Mouse (Mus musculus) MEL (cell line): Measurements from ENCODE around the gene Atp10b.

Experiments
- CHD2 ChIP-seq: IDR thresholded peaks from 2 replicates; pipeline ENCODE4 v1.6.1; 2011; ENCODE audit warnings: low read length, improper control_type of control experiment
- CTCF ChIP-seq, 3 experiments: IDR thresholded peaks in 2 of 3; conservative IDR thresholded peaks in 1 of 3; 2 replicates each; pipeline ENCODE4 v1.5.1; 2011 to 2012; ENCODE audit warnings: low read length in 3 of 3, low read depth in 2 of 3, mild to moderate bottlenecking in 2 of 3, improper control_type of control experiment in 1 of 3, inconsistent platforms in 1 of 3, mixed read lengths in 1 of 3, moderate library complexity in 1 of 3; ENCODE audit not compliant: control insufficient read depth in 1 of 3, insufficient read depth in 1 of 3, poor library complexity in 1 of 3, severe bottlenecking in 1 of 3
- EP300 ChIP-seq, 2 experiments: IDR thresholded peaks; 2 replicates each; pipeline ENCODE4 v1.6.1; 2011; ENCODE audit warnings: improper control_type of control experiment in 2 of 2, low read length in 2 of 2, low read depth in 1 of 2, mild to moderate bottlenecking in 1 of 2
- GATA1 ChIP-seq: IDR thresholded peaks from 2 replicates; pipeline ENCODE4 v1.6.1; 2011; ENCODE audit warnings: low read depth, low read length, improper control_type of control experiment
- KAT2A ChIP-seq: conservative IDR thresholded peaks from 2 replicates; pipeline ENCODE4 v1.6.1; 2012; ENCODE audit warnings: low read depth, low read length, improper control_type of control experiment, inconsistent platforms
- MYC ChIP-seq: IDR thresholded peaks from 2 replicates; pipeline ENCODE4 v1.6.1; 2011; ENCODE audit warnings: low read depth, mild to moderate bottlenecking, low read length, improper control_type of control experiment, moderate library complexity
- POLR2A ChIP-seq, 2 experiments: IDR thresholded peaks; 2 replicates each; pipeline ENCODE4 v1.6.1; 2011 to 2012; ENCODE audit warnings: low read length in 2 of 2, mild to moderate bottlenecking in 2 of 2, control low read depth in 1 of 2, improper control_type of control experiment in 1 of 2, low read depth in 1 of 2, moderate library complexity in 1 of 2; ENCODE audit not compliant: control insufficient read depth in 1 of 2, insufficient read depth in 1 of 2, poor library complexity in 1 of 2
- POLR2AphosphoS5 ChIP-seq: IDR thresholded peaks from 2 replicates; pipeline ENCODE4 v1.6.1; 2012; ENCODE audit warnings: low read depth, borderline replicate concordance, mild to moderate bottlenecking, inconsistent platforms, low read length, moderate library complexity, mixed read lengths
- RAD21 ChIP-seq: IDR thresholded peaks from 2 replicates; pipeline ENCODE4 v1.6.1; 2011; ENCODE audit warnings: mild to moderate bottlenecking, low read depth, low read length, improper control_type of control experiment
- SIN3A ChIP-seq: IDR thresholded peaks from 2 replicates; pipeline ENCODE4 v1.6.1; 2012; ENCODE audit warnings: low read length, improper control_type of control experiment, inconsistent platforms
- TCF12 ChIP-seq: IDR thresholded peaks from 2 replicates; pipeline ENCODE4 v1.6.1; 2014; ENCODE audit warnings: low read depth, mild to moderate bottlenecking, inconsistent platforms, low read length, improper control_type of control experiment, moderate library complexity
- USF1 ChIP-seq: IDR thresholded peaks from 2 replicates; pipeline ENCODE4 v1.6.1; 2014; ENCODE audit warnings: low read depth, mild to moderate bottlenecking, inconsistent platforms, low read length, improper control_type of control experiment, moderate library complexity

- TF ChIP-seq CTCF (IDR thresholded peaks at IDR 0.05 in 2 of 3, conservative IDR thresholded peaks at IDR 0.05 in 1 of 3; ENCODE audit: control insufficient read depth in 1 of 3, insufficient read depth in 1 of 3, low read depth in 2 of 3, low read length in 3 of 3, poor library complexity in 1 of 3, severe bottlenecking in 1 of 3): no peak
- TF ChIP-seq GATA1: no peak
- no peak for TF ChIP-seq EP300 (IDR thresholded peaks at IDR 0.05; ENCODE audit: low read depth in 1 of 2, low read length in 2 of 2)
- no peak for TF ChIP-seq CHD2
- no peak for TF ChIP-seq RAD21
- no peak for TF ChIP-seq SIN3A
- TF ChIP-seq POLR2A (IDR thresholded peaks at IDR 0.05; ENCODE audit: control insufficient read depth in 1 of 2, insufficient read depth in 1 of 2, low read depth in 1 of 2, low read length in 2 of 2, poor library complexity in 1 of 2): no peak
- TF ChIP-seq POLR2AphosphoS5: no peak
- TF ChIP-seq TCF12: no peak
- no peak for TF ChIP-seq USF1
- no peak for TF ChIP-seq KAT2A
- no peak for TF ChIP-seq MYC
Measured at GRCm38 (mm10) chr11:43230231-43230630, 80.6 kb downstream of the Atp10b start.
